In the genomic region with DNA sequence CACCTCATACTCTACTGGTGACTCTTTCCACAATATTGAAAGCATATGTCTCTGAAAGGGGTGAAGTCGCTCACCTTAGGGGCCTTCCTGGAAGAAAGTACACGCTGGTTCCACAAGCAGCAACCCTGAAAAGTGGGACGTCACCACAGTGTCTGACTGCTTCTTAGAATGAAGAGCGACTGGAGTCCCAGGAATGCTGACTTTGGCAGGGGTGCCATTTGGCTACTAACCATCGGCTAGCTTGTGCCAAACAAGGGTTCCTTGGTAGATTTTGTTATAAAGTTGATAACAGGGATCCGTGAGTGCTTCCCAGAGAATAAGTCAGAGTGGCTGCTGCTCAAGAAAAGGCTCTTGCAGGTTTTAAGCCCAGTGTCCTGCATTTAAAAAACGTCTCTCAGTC, we compare ENCODE assay signal across 9 mouse cellular contexts. TPM values are rescaled to one million over a fixed set of nuclear protein-coding genes. Genes with fewer than 3 reads are reported as not detected.
A peak's percentile ranks its signal among the peaks of the same experiment; 100 is the strongest.
DNase-seq lines count a peak whose midpoint lies in the region.
"Had no signal": no experiment of that assay in that cellular context is flagged by ENCODE, and none has a peak within 500 bp of the region (broad histone marks: within the 10 kb centered on the region; RNA-seq: fewer than 3 reads in every experiment).

No protein-coding gene starts in this region.

- intact Hi-C loops in left cerebral cortex, postnatal 14 days (cut with DNase I), result loop anchor here (5.0 kb wide), 1 partner anchor 109 kb away; no protein-coding TSS in a partner anchor

- peak; percentile 38 for DNase-seq in kidney, adult 18-20 months
- DNase-seq in kidney, adult 11 months, result no peak
- peak; percentile 64 for DNase-seq in NIH3T3 (ENCODE audit: low read depth)
- DNase-seq in gastrocnemius, adult 8-10 months (ENCODE audit: low spot score in 2 of 2), result peak; percentile 44 to 51
- peak; percentile 67 for DNase-seq in heart, postnatal 4 days
- no peak for DNase-seq in left cerebral cortex, postnatal 14 days (ENCODE audit: low spot score in 2 of 2)
- DNase-seq in right cerebral cortex, adult 18-20 months, result no peak
- no peak for DNase-seq in spleen, postnatal 10 days (ENCODE audit: low spot score in 2 of 2)
- DNase-seq: cerebellum, postnatal 36 days had no signal

RNA-seq across cellular contexts. Expression of a gene that starts 4.8 kb away (rescaled TPM):
- 1 to 10 TPM; 4.8 to 9.8 (median 6.7) TPM for total RNA-seq in gastrocnemius, adult 8-10 months (2022)
- 10 to 100 TPM; 79.4 to 83.7 TPM for total RNA-seq in heart, postnatal 4 days (2021)
- 10 to 100 TPM; 17.1 to 17.5 TPM for total RNA-seq in left cerebral cortex, postnatal 14 days (2021)

Comparison
In these comparisons a context has a peak if more than half of its experiments do, and no peak if none do; other contexts are left out.
1. DNase-seq: peak in kidney, adult 18-20 months (single experiment), NIH3T3 (single experiment), gastrocnemius, adult 8-10 months (2 of 2) and heart, postnatal 4 days (single experiment); none in kidney, adult 11 months (single experiment), left cerebral cortex, postnatal 14 days (0 of 2), right cerebral cortex, adult 18-20 months (single experiment) and spleen, postnatal 10 days (0 of 2).
2. RNA of a gene that starts 4.8 kb away (total RNA-seq): 79.4 to 83.7 TPM in heart, postnatal 4 days; 17.1 to 17.5 TPM in left cerebral cortex, postnatal 14 days and 4.8 to 9.8 TPM in gastrocnemius, adult 8-10 months; every median in the first group is over 4 times any median in the second.